In the genomic region with DNA sequence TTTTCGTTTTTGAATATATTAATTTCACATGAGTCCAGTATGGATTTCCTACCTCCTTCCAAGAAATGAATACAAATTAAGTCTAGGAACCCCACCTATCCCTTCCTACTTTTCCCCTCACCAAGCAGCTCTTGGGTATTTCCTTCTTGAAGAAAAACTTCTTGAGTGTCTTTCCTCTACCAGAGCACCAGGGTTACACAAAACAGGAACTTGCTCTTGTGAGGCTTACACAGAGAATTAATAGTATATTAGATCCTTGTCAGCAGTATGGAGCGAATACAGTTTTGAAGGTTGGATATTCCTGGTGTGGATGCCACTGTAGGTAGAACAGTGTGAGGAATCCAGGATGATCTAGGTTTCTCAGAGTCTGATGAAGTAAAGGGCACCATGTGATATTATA, we compare ENCODE assay signal across 29 mouse cellular contexts.
"Had no signal": no experiment of that assay in that cellular context is flagged by ENCODE, and none has a peak within 500 bp of the region (broad histone marks: within the 10 kb centered on the region; RNA-seq: fewer than 3 reads in every experiment).

No protein-coding gene starts in this region.

- ATAC-seq: hindbrain, embryonic 16.5 days; inflammation-experienced regulatory T-cells, adult 6 months; intestine, embryonic 15.5 days; intestine, postnatal 0 days; liver, embryonic 12.5 days had no signal

- DNase-seq: gastrocnemius, adult 2 months; gastrocnemius, postnatal 10 days; gastrocnemius, postnatal 25 days; heart, adult 18-20 months; heart, postnatal 14 days; heart, postnatal 36 days; kidney, adult 18-20 months; kidney, adult 8-10 months; kidney, postnatal 10 days; kidney, postnatal 25 days; kidney, postnatal 4 days; layer of hippocampus, adult 9-11 months; layer of hippocampus, postnatal 36 days; left cerebral cortex, postnatal 4 days had no signal

- H3K4me3 ChIP-seq: gastrocnemius, adult 2 months; heart, embryonic 13.5 days; heart, embryonic 15.5 days; hindbrain, embryonic 10.5 days; hindbrain, embryonic 12.5 days; intestine, embryonic 15.5 days; layer of hippocampus, adult 2 months; limb, embryonic 13.5 days; limb, embryonic 15.5 days; liver, embryonic 12.5 days had no signal

- H3K9me3 ChIP-seq: heart, embryonic 13.5 days; heart, embryonic 15.5 days; hindbrain, embryonic 10.5 days; hindbrain, embryonic 12.5 days; intestine, embryonic 15.5 days; limb, embryonic 13.5 days; limb, embryonic 15.5 days; liver, embryonic 12.5 days had no signal

- H3K4me1 ChIP-seq: hindbrain, embryonic 10.5 days; hindbrain, embryonic 12.5 days; intestine, embryonic 15.5 days; limb, embryonic 15.5 days; liver, embryonic 12.5 days had no signal

- H3K27me3 ChIP-seq: heart, embryonic 13.5 days; heart, embryonic 15.5 days; hindbrain, embryonic 12.5 days; intestine, embryonic 15.5 days; limb, embryonic 13.5 days; limb, embryonic 15.5 days; liver, embryonic 12.5 days had no signal

- H3K4me2 ChIP-seq: heart, embryonic 11.5 days; heart, embryonic 13.5 days; heart, embryonic 15.5 days; hindbrain, embryonic 12.5 days; hindbrain, embryonic 14.5 days; intestine, embryonic 15.5 days; limb, embryonic 13.5 days; limb, embryonic 15.5 days; liver, embryonic 12.5 days had no signal

- H3K36me3 ChIP-seq: heart, embryonic 13.5 days; heart, embryonic 15.5 days; hindbrain, embryonic 10.5 days; hindbrain, embryonic 12.5 days; intestine, embryonic 15.5 days; limb, embryonic 13.5 days; limb, embryonic 15.5 days; liver, embryonic 12.5 days had no signal

- H3K27ac ChIP-seq: gastrocnemius, adult 2 months; heart, embryonic 13.5 days; heart, embryonic 15.5 days; hindbrain, embryonic 10.5 days; hindbrain, embryonic 12.5 days; hindbrain, embryonic 14.5 days; intestine, embryonic 15.5 days; layer of hippocampus, adult 2 months; limb, embryonic 13.5 days; limb, embryonic 15.5 days; liver, embryonic 12.5 days; liver, embryonic 14.5 days had no signal

- H3K9ac ChIP-seq: heart, embryonic 13.5 days; heart, embryonic 15.5 days; hindbrain, embryonic 12.5 days; hindbrain, embryonic 14.5 days; intestine, embryonic 15.5 days; limb, embryonic 13.5 days; limb, embryonic 15.5 days; liver, embryonic 12.5 days; liver, embryonic 14.5 days had no signal
